Mouse (Mus musculus) splenic B cell, adult 2 months (primary cell): ENCODE data around the gene Dpm1.

Experiments used
- DNase-seq: peaks from one replicate; pipeline ENCODE4 v3.0.0-alpha.2; 2011; ENCODE audit warnings: low read depth, low spot score
- H3K27me3 ChIP-seq: 2 replicates; pipeline ENCODE4 v1.6.1; 2012; ENCODE audit warnings: mild to moderate bottlenecking, low read length, moderate library complexity, mixed read lengths; ENCODE audit not compliant: control insufficient read depth, poor library complexity, insufficient read depth, severe bottlenecking
- H3K36me3 ChIP-seq: 2 replicates; pipeline ENCODE4 v1.6.1; 2012; ENCODE audit warnings: mild to moderate bottlenecking, low read length, moderate library complexity, mixed read lengths; ENCODE audit not compliant: control insufficient read depth, poor library complexity, insufficient read depth, severe bottlenecking

Gene Dpm1

DNA sequence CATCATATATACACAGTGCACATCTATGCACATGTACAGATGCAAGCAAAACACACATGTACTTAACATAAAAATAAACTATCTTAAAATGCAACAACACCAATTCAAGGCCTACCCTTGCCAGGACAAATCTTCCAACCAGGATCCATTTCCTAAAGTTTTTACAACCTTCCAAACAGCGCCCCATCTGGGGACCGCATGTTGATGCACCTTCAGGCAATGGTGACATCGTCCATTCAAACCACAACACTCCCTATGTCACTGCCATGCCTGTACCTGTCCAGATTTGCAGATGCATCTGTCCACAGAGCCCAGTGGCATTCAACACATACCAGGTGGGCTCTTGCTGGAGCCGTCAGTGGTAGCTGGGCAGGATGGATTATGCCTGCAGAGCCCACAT, 12.9 kb upstream of the Dpm1 start:
- H3K27me3 ChIP-seq, result no peaks in the 10 kb centered on the region; the same call in none of the 2 replicates
- H3K36me3 ChIP-seq, result no peaks in the 10 kb centered on the region
- DNase-seq, result no peak

- DNase-seq, result no peak
Observed at GRCm38 (mm10) chr2:168242841-168243240, 12.4 kb upstream of the Dpm1 start.

GRCm38 (mm10) chr2:168238335-168238734, 7.9 kb upstream of the Dpm1 start:
- no peak for DNase-seq
- Histone ChIP-seq H3K27me3 (no peaks in the 10 kb centered on the region; the same call in none of the 2 replicates), H3K36me3 (no peaks in the 10 kb centered on the region)

More at GRCm38 (mm10) chr2:168242841-168243240, 12.4 kb upstream of the Dpm1 start:
- Histone ChIP-seq H3K36me3 (no peaks in the 10 kb centered on the region), H3K27me3 (no peaks in the 10 kb centered on the region; the same call in none of the 2 replicates)

DNA sequence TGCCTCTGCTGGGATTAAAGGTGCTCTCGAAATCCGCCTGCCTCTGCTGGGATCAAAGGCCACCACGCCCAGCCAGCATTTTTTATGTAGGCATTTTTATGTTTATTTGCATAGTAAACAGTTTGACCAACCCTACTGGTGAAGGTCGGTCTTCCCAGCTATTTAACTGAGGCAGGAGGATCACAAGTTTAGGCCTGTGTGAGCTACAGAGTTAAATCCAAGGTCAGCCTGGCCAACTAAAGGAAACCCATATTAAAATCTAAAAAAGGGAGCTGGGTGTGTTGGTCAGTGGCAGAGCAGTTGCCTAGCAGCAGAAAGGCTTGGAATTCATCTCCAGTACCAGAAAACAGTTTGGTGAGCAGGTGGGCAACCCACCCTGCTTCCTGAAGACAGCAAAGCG, 2.9 kb upstream of the Dpm1 start:
- no peaks in the 10 kb centered on the region for H3K27me3 ChIP-seq
- DNase-seq, result no peak
- H3K36me3 ChIP-seq, result peaks cover 4% of the 10 kb centered on the region

GRCm38 (mm10) chr2:168231471-168231829, 1.1 kb upstream of the Dpm1 start:
- Histone ChIP-seq H3K36me3 (peaks cover 4% of the 10 kb centered on the region), H3K27me3 (no peaks in the 10 kb centered on the region)
- DNase-seq, result no peak

DNA sequence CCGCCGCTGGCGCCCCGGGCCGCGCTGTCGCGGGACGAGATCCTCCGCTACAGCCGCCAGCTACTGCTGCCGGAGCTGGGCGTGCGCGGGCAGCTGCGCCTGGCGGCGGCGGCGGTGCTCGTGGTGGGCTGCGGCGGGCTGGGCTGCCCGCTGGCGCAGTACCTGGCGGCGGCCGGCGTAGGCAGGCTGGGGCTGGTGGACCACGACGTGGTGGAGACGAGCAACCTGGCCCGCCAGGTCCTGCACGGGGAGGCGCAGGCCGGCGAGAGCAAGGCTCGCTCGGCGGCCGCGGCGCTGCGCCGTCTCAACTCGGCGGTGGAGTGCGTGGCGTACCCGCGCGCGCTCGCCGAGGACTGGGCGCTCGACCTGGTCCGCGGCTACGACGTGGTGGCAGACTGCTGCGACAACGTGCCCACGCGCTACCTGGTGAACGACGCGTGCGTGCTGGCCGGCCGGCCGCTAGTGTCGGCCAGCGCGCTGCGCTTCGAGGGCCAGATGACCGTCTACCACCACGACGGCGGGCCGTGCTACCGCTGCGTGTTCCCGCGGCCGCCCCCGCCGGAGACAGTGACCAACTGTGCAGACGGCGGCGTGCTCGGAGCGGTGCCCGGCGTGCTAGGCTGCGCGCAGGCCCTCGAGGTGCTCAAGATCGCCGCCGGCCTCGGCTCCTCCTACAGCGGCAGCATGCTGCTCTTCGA, 531 bp upstream of the Dpm1 start:
- peak; percentile 26 for DNase-seq
- H3K27me3 ChIP-seq, result no peaks in the 10 kb centered on the region
- peaks cover 4% of the 10 kb centered on the region for H3K36me3 ChIP-seq

DNA sequence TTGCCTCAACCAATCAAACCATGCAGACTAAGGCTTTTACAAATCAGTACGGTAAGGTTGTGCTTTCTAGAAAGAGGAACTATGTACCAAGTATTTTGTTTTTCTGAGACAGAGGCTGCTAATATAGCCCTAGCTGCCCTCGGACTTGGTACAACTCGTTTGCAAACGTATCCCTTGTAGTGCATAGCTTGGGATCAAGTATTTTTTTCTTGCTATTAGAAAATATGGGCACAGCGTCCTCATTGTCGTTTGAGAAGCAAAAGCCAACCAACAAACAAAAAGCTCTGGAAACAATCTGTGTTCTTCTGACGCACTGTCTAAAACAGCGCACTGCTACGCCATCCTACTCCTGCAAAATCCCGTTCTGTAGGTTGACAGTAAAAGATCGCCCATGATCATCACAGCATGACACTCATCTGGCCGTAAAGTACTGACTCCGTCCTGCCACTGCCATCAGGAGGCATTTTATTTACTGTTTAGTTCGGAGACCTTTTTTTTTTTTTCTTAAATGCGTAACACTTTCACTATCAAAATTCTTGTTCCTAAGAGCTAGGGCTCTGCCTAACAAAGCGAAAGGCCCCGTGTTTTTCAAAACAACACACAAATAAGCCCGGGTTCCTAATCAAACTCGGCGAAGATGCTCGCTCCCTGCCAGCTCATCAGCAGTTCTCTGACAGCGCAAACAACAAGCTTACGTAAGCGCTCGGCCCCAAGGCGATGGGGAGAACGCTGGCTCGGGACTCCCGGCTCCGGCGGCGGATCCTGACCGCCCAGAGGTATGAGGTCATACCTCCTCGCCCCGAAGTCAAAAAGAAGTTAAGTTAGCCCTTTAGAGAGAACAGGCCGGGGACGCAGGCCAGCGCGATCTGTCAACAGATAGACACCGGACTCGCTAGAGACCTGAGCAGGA, 1.0 kb downstream of the Dpm1 start:
- Histone ChIP-seq H3K36me3 (peaks cover 4% of the 10 kb centered on the region), H3K27me3 (no peaks in the 10 kb centered on the region)
- peak; percentile 41 for DNase-seq

GRCm38 (mm10) chr2:168223326-168223725, 7.1 kb downstream of the Dpm1 start:
- Histone ChIP-seq H3K27me3 (no peaks in the 10 kb centered on the region), H3K36me3 (peaks cover 9% of the 10 kb centered on the region)
- DNase-seq, result no peak

DNA sequence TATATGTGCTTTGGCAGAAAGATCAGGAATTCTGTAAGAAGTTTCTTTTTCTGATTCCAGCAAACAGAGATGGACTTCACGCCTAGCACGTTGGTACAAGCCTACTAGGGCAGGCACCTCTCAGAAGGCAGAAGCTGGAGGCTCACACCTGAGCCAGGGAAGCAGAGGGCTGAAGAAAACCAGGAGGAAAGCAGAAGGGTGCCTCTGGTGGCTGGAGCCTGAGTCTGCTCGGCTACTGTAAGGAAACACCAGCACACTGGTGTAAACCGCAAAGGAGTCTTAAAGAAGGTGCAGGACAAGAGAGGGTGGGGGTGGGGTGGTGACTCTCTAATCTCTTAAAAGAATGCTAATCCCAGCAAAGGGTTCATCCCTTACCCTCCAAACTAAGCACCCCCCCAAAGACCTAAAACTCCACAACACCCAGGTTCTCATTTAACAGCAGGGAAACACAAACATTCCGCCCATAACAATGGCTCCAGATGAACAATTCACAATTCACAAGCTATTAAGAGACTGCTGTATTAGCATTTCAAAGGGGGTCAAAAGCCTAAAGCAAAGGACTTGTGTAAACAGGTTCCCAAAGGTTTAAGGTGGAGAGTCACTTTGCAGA, 16.5 kb downstream of the Dpm1 start:
- Histone ChIP-seq H3K36me3 (peaks cover 12% of the 10 kb centered on the region), H3K27me3 (no peaks in the 10 kb centered on the region)
- DNase-seq, result no peak

DNA sequence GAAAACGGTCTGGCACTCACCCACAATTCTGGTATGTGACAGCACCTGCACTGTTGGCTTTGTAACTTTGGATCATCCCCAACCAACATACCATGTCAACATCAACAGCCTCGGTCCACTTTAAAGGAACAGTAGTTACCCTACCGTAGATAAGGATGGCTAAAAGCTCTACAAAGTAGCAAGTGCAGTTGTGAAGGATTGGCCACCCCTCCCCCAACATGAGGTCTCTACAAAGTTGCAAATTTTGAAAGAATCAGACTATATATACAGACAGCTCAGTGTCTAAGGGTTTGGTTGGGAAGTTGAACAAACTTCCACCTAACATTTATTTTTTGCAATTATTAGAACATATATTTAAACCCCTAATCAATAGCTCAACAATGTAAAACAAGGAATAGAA, 22.5 kb downstream of the Dpm1 start:
- peaks cover 7% of the 10 kb centered on the region for H3K36me3 ChIP-seq
- no peaks in the 10 kb centered on the region for H3K27me3 ChIP-seq
- DNase-seq, result no peak

GRCm38 (mm10) chr2:168206725-168207644, 23.4 kb downstream of the Dpm1 start, which contains the start of gene Adnp:
TSS of gene Adnp (minus strand) at chr2:168207112.
- peak; percentile 98 for DNase-seq
- Histone ChIP-seq H3K27me3 (no peaks in the 10 kb centered on the region), H3K36me3 (peaks cover 8% of the 10 kb centered on the region)

- peak; percentile 32 for DNase-seq
- Histone ChIP-seq H3K36me3 (peaks cover 6% of the 10 kb centered on the region), H3K27me3 (no peaks in the 10 kb centered on the region)
Observed at GRCm38 (mm10) chr2:168205681-168206631, 24.4 kb downstream of the Dpm1 start.

GRCm38 (mm10) chr2:168205265-168205664, 25.1 kb downstream of the Dpm1 start:
- peaks cover 4% of the 10 kb centered on the region for H3K36me3 ChIP-seq
- peak; percentile 95 for DNase-seq
- no peaks in the 10 kb centered on the region for H3K27me3 ChIP-seq
